Mouse (Mus musculus) C3H10T1/2 (cell line): ENCODE data around the gene Osbpl3. TPM values are rescaled to one million over a fixed set of nuclear protein-coding genes. Genes with fewer than 3 reads are reported as not detected.

Source experiments
- polyA plus RNA-seq, 2 experiments: library from polyadenylated mRNA; unstranded; fragments of >200 nt; fragmentation: generic; extraction: Trizol; gene quantifications; one replicate each; pipeline ENCODE4 v1.2.1; 2012; ENCODE audit warnings: missing spikeins in 2 of 2

Osbpl3 gene
- polyA plus RNA-seq: 10 to 100 TPM in 1 of 2 experiments, 1 to 10 TPM in 1; 7.3 to 10.7 TPM

GRCm38 (mm10) chr6:50455829-50456469 lies at the start of gene Osbpl3:
Gene Osbpl3, minus strand, starts transcription at chr6:50456201.

GRCm38 (mm10) chr6:50263670-50264069 lies 192.3 kb downstream of the Osbpl3 start, which contains the start of gene Gsdme:
Gene Gsdme, minus strand, starts transcription at chr6:50263862.

Other genes starting within 250 kb of the Osbpl3 start
- gene Gsdme, start 192.3 kb downstream of the Osbpl3 start, polyA plus RNA-seq: 1 to 10 TPM; 3.9 to 5.8 TPM
- 10 to 100 TPM; 11.5 to 23.0 TPM for gene Cycs, start 110.3 kb upstream of the Osbpl3 start, polyA plus RNA-seq
- under 1 TPM in 1 of 2 experiments, not detected in 1; 0.02 TPM for gene 4921507P07Rik, start 140.4 kb upstream of the Osbpl3 start, polyA plus RNA-seq
- under 1 TPM; 0.04 to 0.06 TPM for gene Npvf, start 198.2 kb upstream of the Osbpl3 start, polyA plus RNA-seq